Mouse (Mus musculus) left cerebral cortex, adult 11 months (tissue): Measurements from ENCODE around the gene Gm8279.
"Not testable (repeated sequence)": the region's sequence is repeated elsewhere in the genome, so short reads cannot be mapped to it uniquely, and the experiment has no call there.

Experiments used
- DNase-seq: peaks from one replicate; pipeline ENCODE4 v3.0.0; 2022; ENCODE audit warnings: low spot score

Gm8279 gene

GRCm38 (mm10) chr14:5131219-5131618, at the start of gene Gm8279:
Gene Gm8279 (plus strand): TSS chr14:5131519.
- DNase-seq: not testable (repeated sequence)

GRCm38 (mm10) chr14:5164235-5164634, 32.9 kb downstream of the Gm8279 start, which contains the start of gene Gm3317:
Gene Gm3317 (plus strand): TSS chr14:5164535.
- not testable (repeated sequence) for DNase-seq

DNA sequence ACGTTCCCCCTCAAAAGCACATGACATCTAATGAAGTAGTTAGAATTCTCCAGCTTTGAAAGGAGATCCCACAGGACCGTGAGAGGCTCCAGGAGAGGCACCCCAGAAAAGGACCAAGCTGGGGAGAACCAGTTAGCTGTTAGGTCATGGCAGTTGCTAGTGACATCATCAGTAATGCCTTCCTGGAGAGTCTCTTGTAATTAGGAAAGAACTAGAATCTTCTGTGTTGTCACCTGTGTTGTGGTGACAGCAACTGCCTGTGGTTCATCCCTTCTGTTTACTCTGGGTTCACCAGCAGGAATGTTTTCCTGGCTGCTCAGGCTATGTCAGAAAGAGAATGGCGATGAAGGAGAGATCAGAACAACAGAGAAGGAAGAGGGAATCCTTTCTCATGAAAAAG, 54.2 kb downstream of the Gm8279 start, which contains the start of gene Gm8271:
Gene Gm8271 (plus strand): TSS at position 301 of the 400 bp plus-strand sequence.
- not testable (repeated sequence) for DNase-seq
